Mouse (Mus musculus): ENCODE measurements around the gene Ppp2r5c. TPM values are rescaled to one million over a fixed set of nuclear protein-coding genes. Genes with fewer than 3 reads are reported as not detected.

The Ppp2r5c gene
- total RNA-seq, 2 experiments from 2014 or later: 41.1 to 61.2 TPM

DNA sequence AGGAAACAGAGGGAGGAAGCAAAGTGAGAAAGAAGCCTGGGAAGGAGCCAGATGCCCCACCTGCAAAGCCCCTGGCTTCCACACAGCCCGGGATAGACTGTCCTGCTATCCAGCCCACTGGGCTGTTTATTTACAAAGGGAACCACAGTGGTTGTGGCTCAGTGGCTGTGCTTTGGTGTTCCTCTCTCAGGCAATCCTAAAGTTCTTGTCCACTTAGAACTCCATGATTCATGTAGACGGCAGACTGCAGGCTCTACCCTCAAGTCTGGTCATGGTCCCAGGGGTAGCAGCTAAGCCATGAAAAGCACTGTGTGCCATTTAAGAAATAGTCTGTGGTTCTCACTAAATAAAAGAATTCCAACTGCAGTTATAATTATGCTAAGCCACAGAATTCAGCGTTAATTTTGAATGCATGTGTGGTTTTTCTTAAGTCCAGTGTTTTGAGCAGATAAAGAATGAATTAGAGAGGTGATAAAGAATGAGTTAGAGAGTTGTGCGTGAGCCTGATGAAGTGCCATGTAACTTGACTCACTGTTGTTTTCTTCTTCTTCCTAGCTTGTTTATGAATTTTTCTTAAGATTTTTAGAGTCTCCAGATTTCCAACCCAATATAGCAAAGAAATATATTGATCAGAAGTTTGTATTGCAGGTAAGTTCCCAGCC is 98.3 kb downstream of the Ppp2r5c start:
- ATAC-seq (replicated peaks; ENCODE audit: low FRiP score, poor library complexity, severe bottlenecking): no peak

DNA sequence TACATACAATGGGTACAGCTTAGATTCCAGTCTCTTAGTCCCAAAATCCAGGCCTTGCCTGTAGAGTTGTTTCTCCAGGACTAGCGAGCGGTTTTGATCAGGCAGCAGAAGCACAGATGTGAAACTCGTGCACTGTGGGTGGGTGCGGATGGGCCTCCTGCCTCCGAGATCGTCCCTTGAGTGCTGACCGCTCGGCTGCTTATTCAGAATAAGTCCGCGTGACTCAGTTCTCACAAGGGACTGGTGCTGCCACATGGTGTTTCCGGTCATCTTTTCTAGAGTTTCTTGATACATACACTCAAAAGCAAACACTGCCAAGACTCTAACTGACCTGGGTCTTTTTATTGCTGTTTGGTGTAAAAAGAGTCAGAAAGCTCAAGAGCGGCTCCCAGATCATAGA is 100.7 kb downstream of the Ppp2r5c start:
- ATAC-seq (replicated peaks; ENCODE audit: low FRiP score, poor library complexity, severe bottlenecking): no peak

DNA sequence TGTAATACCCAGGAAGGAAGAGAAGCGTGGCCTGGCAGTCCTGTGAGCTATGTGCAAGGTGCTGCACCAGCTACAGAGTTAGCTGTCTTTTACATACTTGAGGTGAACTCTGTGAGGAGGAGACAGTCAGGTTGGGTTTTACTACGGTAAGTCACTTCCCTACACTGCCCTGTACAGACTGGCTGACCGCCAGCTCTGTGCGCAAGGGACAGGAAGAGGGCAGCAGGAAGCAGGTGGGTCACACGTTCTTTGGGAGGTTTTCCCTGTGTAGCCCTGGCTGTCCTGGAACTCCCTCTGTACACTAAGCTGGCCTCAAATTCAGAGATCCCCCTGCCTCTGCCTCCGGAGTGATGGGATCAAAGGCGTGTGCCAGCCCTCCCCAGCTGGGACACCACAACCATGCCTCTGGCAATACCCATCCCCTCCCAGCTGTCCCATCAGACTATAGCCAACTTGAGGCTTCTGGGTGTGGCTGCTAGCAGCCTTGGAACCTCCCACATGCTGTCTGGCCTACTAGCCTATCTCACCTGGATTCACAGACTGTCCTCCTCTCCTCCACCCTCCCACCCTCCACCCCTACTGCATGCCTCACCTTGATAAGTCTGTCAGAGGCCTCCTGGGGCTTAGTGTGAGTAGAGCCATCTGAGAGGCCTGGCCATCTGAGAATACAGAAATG is 102.7 kb downstream of the Ppp2r5c start:
- ATAC-seq (replicated peaks; ENCODE audit: low FRiP score, poor library complexity, severe bottlenecking): no peak

DNA sequence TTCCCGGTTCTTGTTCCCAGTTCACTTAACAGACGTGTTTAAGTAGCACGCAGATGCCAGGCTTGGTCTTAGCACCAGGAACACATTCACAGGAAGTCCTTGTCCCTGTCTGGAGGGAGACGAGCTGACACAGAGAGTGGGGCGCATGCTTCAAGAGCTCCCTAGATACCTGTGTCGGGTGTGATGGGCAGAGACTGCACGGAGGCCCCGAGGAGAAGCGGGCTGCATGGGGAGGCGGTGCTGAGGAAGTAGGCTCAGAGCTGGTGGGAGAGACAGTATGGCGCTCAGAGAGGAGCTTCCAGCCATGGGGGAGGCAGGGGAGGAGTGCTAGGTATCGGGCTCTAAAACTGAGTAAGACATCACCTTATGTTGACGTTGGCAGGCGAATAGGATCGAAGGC is 103.4 kb downstream of the Ppp2r5c start:
- ATAC-seq (replicated peaks; ENCODE audit: low FRiP score, poor library complexity, severe bottlenecking): no peak

DNA sequence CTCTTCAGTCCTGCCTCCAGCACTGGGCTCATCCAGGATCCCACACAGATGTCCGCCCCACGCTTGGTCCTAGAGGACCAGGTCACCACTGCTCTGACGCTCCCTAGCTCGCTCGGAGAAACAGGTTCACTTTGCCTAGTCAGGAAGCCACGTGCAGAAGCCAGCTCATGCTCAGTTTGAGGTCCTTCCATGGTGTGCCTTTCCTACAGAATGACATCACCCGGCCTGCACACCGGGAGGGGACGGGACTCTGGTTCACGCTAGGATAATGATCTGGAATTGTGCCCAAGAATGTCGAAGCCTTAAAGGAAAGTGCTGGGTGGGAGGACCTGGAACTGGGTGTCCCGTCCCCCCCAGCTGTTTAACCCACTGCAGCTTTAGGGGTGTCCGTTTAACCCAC is 105.2 kb downstream of the Ppp2r5c start:
- no peak for ATAC-seq (replicated peaks; ENCODE audit: low FRiP score, poor library complexity, severe bottlenecking)

DNA sequence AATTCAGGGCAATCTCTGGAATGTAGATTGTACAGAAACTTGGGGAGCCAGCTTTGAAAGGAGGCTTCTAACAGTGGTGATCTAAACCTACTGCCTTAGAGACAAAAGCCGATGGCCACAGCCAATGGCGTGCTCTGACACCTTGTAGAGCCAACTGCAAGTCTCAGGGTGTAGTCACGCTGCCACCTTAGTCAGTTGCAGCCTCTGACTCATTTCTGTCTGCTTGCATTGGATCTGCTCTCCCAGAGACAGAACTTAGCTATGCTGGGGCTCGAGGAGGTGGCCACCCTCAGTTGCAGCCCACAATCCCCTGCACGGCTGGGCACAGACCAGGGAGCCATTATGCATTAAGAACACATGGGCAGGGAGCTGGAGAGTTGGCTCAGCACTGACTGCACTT is 106.4 kb downstream of the Ppp2r5c start:
- no peak for ATAC-seq (replicated peaks; ENCODE audit: low FRiP score, poor library complexity, severe bottlenecking)

DNA sequence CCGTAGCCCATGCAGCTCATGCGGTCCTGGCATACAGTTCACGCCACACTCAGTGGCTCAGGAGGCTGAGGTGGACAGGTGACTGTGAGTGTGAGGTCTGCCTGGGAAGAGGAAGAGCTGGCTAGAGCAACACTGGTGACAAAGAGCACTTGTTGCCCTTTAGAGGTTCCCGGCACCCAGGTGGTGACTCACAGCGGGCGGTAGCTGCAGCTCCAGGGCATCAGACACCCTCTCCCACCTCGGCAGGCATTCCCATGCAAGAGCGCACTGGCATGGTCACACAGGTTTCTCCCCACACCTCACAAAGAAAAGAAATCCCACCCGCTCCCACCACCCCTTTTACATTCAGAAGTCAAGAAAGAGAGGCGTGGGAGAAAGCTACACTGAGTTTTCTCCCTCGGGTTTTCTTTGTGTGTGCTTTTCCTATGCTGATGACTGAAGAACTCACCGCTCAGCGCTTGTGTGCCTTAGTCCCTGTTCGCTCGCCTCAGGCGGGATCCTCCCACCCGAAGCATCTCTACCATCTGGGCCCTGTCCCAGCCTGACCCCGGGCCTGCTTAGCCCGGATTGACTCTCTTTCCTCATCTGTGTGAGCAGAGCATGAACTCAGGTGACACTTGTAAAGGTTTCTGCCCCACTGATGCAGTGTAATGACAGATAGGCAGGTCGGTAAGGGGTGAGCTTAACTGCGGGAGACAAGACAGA is 108.8 kb downstream of the Ppp2r5c start:
- no peak for ATAC-seq (replicated peaks; ENCODE audit: low FRiP score, poor library complexity, severe bottlenecking)

DNA sequence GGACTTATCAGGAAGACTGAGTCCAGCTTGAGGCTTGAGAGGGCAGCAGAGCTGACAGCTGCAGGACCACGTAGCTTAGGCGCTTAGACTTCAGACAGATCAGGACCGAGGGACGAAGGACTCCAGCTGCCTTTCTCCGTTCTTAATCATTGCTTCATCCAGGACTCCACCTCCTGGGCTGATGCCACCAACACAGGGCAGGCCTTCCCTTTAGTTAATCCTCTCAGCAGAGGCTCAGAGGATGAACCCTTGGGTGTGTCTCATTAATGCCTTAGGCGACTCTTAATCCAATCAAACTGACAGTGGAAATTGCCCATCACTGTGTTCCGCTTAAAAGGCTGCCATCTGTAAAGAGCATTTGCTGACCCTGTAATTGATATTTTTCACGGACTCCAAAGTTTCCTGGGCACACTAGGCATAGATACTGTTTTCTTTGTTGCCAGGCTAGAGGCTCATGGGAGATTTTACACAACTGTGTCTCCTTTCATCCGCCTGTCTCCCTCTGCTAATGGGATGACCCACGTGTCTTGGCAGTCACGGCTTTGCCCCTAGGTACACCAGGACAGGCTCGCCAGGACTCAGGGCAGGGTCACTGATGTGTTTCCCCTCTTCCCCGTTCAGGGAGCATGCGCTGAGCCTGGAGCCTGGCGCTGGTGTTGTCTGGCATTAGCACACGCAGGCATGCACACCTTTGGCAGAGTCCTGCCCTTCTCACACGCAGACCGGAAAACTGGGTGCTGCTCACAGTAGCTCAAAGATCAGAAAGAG is 110.1 kb downstream of the Ppp2r5c start:
- ATAC-seq (replicated peaks; ENCODE audit: low FRiP score, poor library complexity, severe bottlenecking): no peak

DNA sequence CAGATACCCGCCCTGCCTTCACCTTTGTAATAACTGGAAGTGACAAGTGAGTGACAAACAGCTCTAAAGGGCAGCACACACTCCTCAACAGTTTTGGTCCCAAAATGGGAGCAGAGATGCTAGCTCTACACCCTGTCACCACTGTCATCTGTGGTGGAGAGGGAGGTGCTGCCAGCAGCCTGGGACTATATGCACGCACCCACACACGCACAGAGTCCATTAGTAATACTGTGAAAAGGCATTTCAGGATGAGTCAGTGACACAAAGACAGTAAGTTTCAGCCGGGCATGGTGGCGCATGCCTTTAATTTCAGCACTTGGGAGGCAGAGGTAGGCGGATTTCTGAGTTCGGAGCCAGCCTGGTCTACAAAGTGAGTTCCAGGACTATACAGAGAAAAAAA is 111.3 kb downstream of the Ppp2r5c start:
- ATAC-seq (replicated peaks; ENCODE audit: low FRiP score, poor library complexity, severe bottlenecking): no peak

DNA sequence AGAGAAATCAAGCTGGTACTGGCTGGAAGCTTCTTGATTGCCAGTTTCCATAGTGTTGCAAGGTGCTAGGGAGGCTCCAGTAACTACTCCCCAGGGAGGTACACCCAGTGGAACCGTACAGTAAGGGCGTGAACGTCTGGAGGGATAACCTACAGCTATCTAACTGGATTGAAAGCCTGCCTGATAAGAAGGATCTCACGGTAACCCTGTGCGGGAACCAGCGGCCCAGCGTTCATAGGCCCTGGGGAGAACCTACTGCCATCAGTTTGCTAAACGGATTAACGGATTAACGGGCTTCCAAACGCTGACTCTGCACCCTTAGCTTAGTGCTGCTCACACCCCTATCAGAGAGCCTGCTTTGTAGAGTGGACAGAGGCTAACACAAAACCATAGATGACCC is 116.5 kb downstream of the Ppp2r5c start:
- ATAC-seq (replicated peaks; ENCODE audit: low FRiP score, poor library complexity, severe bottlenecking): no peak

DNA sequence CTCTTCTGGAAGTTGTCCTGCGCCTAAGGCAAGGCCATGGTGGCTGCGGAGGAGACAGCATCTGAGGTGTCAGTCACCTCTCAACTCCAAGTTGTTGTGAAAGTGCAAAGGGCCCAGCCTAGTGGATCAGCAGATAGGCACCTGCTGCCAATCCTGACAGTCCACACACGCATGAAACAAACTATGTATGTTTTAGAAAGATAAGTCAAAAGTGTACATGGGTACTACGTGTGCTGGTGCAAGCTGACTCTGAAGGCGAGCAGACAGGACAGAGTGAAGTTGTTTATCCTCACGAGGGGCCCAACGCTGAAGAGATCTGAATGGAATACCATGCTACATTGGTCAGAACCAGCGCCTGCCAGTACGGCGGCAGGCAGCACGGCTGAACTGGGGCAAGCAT is 117.9 kb downstream of the Ppp2r5c start:
- no peak for ATAC-seq (replicated peaks; ENCODE audit: low FRiP score, poor library complexity, severe bottlenecking)

DNA sequence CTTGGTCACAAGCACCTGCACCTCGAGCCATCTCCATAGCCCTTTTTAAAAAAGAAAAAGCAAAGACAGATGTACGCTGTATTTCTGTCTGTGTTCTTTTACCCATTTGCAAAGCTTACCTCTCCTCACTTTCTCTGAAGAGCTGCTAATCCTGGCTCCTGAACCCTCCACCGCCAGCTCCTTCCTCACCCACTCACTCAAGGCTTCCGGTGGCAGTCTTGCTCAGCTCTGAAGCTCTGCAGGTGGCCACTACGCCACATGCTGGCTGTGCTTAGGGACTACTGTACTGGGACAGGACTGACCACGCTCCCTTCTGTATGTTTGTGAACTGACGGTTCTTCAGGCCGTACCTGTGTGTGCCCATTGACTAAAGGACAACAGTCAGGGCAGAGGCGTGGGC is 119.4 kb downstream of the Ppp2r5c start:
- ATAC-seq (replicated peaks; ENCODE audit: low FRiP score, poor library complexity, severe bottlenecking): no peak

DNA sequence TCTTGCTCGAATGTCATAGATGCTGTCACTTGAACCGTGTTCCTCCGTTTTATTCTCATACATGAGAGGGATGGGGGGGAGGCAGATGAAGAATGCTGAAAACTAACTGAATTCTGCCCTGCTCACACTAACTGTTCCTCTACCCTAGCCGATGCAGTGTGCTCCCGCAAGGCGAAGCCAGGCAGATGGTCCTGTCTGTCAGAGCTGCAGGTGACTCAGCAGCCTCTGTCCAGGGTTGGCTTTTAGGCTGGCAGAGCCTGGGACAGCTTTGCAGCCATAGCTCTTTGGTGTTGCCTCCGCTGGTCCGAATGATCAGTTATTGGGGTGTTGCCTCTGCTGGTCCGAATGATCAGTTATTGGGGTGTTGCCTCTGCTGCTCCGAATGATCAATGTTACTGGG is 124.1 kb downstream of the Ppp2r5c start:
- no peak for ATAC-seq (replicated peaks; ENCODE audit: low FRiP score, poor library complexity, severe bottlenecking)

DNA sequence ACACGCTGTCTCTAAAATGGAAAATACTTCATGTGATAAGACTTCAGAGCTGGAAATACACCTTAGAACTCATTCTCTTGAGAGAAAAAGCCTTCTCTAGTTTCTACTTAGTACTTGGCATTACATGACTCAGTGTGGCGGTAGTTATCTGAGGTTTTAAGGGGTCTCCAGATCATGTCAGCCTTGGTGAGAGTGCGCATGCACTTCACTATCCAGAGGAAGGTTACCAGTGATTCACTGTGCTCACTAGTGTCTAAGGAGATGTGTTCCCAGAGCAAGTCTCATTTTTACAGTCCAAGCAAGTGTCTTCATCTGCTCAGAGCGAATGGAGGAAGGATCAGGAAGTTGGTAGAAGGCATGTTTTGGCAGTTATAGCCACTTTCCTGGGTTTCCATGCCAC is 125.4 kb downstream of the Ppp2r5c start:
- ATAC-seq (replicated peaks; ENCODE audit: low FRiP score, poor library complexity, severe bottlenecking): no peak

DNA sequence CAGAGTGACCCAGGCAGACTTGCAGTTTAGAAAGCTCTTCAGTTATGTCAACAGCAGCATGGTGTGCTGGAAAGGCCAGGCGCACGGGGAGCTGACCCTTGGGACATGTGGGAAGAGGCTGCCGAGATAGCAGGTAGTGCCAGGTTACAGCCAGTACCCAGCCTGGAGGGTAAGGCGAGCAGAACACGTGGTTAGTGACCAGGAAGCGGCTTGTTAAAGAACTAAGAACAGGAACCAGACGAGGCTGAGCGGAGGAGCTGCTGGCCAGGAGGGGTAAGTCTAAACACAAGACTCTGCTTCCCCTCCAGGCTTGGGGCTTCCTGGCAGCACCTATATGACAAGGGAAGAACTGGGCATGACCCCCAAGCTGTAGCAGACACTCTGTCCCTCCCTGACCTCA is 126.7 kb downstream of the Ppp2r5c start:
- no peak for ATAC-seq (replicated peaks; ENCODE audit: low FRiP score, poor library complexity, severe bottlenecking)

DNA sequence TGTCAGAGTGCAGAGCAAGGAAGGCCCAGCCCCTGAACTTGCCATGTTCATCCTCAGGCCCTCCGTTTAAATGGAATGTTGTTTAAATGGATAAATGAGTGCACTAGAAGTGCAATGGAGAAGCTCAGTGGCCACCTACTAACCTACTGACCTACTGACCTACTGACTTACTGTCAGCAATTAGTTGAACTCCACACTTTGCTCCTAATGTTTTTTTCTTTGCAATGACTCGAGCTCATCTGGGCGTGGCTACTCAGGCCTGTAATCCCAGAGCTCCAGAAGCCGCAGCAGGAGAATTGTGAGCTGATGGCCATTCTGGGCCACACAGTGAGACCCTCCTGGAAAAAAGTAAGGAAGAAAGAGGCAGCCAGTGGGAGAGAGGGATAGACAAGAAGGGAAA is 129.0 kb downstream of the Ppp2r5c start:
- no peak for ATAC-seq (replicated peaks; ENCODE audit: low FRiP score, poor library complexity, severe bottlenecking)

DNA sequence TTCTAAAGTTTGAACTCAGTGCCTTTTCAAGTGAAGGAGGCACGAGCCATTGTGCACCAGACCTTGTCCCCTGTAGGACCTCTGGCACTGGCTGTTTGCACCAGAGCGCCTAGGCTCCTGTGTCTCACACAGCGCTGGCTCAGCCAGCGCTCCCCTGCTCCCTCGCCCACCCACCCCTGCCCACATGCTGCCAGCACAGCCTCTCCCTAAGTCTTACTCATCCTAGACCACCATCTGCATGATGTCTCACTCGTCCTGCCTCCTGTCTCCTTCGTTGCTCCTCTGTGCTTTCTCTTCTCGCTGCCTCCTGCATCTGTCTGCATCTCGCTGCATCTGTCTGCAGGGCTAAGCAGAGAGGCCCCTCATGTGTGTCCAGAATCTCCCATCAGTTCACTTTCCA is 131.4 kb downstream of the Ppp2r5c start:
- ATAC-seq (replicated peaks; ENCODE audit: low FRiP score, poor library complexity, severe bottlenecking): no peak

DNA sequence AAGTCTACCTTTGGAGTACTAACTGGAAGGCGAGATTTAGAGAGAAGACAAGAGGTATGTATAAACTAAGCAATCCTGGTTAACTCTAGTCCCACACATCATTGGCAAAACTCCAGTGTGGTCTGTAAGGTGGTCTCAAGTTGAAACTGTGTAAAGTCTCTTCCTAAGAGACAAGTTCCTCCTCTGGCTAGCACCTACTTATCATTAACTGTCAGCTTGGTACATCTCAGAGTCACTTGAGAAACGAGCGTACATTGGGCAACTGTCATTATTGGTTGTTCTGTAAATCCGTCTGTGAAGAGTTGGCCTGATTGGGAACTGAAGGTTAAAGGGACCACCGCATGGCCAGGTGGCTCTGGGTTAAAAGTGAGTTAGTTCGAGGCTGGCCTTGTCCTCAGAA is 141.7 kb downstream of the Ppp2r5c start:
- ATAC-seq (replicated peaks; ENCODE audit: low FRiP score, poor library complexity, severe bottlenecking): no peak

DNA sequence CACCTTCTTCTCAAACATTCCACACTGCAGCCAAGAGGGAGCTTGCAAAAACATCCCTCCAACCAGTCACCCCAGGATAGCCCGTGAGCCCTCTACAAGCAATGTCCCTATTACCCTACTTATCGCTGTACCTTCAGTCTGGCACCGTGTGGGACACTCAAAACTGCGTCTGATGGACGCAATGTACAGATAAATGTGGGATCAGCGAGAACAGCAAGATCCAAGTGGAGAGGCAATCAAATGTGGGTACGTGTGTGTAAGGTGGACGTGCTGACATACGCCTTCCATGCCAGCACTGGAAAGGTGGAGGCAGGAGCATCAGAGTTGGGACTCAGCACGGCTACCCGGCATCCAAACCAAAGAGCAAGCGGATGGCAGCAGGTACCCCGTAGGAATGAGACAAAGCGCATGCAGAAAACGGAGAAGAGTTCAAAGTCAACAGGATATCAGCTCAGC is 143.9 kb downstream of the Ppp2r5c start:
- no peak for ATAC-seq (replicated peaks; ENCODE audit: low FRiP score, poor library complexity, severe bottlenecking)

DNA sequence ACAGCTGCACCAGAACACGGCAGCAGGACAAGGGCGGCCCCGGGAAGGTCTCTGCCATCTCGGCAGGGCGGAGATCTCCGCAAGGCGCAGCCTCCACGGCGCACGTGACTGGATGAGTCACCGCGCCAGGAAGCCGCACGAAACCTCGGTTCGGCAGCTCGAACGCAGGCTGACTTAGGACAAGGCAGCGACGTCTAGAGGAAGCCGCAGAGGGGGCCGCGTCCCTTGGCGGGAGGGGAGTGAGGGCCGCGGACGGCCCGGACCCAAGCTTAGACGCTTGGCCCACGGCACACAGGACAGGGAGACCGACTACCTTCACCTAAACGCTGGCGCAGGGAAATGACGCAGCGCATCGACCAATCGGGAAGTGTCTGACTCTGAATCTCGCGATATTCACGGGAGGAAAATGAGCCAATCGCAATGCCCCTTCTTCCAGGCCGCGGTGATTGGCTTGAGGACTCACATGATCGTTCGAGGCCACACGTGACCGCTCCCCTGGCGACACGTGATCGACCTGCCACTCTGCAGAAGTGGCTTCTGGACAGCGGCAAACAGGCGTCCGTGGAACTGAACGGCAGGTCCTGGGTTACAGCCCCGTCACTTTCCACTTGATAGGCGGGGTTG is 144.5 kb downstream of the Ppp2r5c start:
- peak; percentile 96 for ATAC-seq (replicated peaks; ENCODE audit: low FRiP score, poor library complexity, severe bottlenecking)
